Mouse (Mus musculus): ENCODE data around the gene Cd72. TPM values are rescaled to one million over a fixed set of nuclear protein-coding genes. Genes with fewer than 3 reads are reported as not detected.
"Not testable (repeated sequence)": the region's sequence is repeated elsewhere in the genome, so short reads cannot be mapped to it uniquely, and the experiment has no call there.

Cd72 gene
- 1 to 10 TPM in 1 of 4 experiments, under 1 TPM in 3; 0.24 to 1.1 (median 0.69) TPM for total RNA-seq (2022)

DNA sequence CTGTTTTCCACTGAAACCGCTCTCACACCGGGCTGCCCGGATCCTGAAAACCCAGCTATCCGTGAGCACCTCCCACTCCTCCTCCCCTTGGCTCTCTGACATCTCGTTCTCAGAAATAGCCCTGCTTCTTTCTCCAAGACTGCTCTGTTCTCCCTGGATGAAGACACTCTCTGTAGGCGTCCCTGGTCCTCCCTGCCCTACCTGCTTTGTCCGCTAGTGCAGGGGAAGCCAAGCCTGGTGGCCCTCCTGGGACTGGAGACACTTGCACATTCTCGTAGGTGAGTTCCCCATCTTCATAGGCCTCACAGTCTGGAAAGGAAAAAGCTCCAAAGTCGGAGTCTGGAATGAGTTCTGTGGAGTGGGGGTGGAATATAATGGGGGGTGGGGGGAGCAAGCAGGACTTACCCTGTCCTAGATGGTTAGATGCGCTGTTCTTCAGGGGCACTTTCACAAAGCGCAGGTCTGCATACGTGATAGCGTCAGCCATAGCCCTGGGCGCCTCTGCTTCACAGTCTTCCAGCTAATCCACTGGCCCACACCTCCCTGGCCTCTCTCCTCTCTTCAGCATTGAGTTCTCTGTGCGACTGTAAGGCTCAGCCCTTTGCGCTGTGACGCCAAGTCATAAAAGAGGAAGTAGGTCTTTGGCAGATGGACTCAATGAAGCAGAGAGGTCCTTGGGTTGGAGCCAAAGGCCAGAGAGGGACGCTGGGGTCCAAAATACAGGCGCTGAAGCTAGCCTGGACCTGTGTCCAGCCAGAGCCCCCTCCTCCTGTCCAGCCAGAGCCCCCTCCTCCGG, at the start of gene Cd72:
TSS of gene Cd72 (minus strand) at position 588 of the 796 bp plus-strand sequence.
- no peak for DNase-seq (ENCODE audit: low spot score)

- no peak for DNase-seq (ENCODE audit: low spot score)
These were observed 49.1 kb upstream of the Cd72 start for GRCm38 (mm10) chr4:43503506-43503905.

- DNase-seq (ENCODE audit: low spot score), result no peak
These were observed 48.6 kb upstream of the Cd72 start for GRCm38 (mm10) chr4:43503041-43503440.

DNA sequence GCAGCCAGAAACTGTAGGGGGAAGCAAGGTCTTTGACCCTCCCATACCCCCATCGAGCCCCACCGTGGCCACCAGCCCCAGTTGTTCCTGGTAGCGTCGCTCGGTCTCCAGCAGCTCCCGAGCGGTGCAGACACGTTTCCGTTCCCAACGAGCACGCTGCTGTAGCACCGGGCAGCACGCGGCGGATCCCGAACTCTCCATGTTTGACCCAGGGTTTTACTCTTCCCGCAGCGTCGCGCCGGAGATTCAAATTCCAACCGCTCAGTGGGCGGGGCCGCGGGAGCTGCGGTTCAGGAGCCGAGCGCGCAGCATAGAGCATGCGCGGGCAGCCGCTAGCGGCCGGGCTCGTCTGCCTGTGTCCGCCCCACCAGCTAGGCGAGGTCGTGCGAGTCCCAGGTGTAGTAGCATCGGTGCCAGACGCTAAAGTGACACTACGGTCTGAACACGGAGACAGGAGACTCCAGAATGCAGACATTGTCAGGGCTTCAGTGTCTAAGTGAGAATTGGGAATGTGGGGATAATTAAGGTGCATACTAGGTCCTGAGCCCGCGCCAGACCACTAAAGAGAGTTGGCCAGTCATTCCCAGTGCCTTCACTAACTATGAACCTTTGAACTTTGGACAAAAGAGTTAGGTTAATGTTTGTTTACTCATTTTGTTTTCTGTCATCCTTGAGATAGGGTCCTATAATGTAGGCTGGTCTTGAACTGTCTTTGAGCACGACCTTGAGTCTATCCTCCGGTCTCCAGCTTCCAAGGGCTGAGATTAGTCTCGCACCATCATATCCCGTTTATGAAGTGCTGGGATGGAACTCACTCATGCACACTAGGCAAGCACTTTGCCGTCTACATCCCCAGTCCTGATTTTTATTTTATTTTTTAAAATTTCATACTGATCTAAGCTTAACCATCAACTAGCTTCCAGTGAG, 45.2 kb upstream of the Cd72 start, which contains the start of gene Arhgef39:
TSS of gene Arhgef39 (minus strand) at position 289 of the 927 bp plus-strand sequence.
- DNase-seq (ENCODE audit: low spot score), result peak; percentile 62

DNA sequence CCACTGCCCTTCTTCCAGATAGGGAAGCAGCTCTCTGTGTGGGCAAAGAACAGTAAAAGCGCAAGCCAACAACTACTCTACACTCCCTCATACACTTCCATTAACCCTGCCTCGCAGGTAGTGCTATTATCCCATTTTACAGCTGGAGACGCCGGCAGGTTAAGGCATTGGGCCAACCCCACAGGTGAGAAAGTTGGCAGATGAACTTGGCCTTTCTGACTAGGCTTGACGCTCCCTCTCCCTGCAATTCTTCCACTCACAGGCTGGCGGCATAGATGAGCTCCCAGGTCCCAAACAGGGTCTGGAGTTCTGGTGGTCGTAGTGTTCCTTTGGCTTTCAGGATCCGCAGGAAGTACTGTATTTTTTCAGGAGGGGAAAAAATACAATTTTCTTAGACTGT, 44.6 kb upstream of the Cd72 start:
- DNase-seq (ENCODE audit: low spot score), result no peak

GRCm38 (mm10) chr4:43497946-43498345, 43.5 kb upstream of the Cd72 start:
- no peak for DNase-seq (ENCODE audit: low spot score)

DNA sequence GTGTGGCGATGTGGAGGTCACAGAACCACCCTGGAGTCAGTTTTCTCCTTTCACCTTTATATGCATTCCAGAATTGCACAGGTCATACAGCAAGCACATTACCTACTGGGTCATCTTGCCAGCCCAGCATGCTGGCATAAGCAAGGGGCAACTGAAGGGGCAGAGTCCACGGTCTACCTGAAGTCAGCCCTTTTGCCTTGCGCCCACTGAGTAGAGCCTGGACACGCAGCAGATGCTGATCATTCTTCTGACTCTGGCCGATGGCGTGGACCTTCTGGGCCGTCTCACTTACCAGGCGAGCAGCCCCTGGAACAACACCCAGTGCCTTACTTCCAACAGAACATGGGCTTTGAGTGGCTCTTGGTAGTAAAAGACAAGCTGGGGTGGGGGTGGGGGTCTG, 43.0 kb upstream of the Cd72 start:
- DNase-seq (ENCODE audit: low spot score), result no peak

GRCm38 (mm10) chr4:43496587-43496986, 42.2 kb upstream of the Cd72 start:
- no peak for DNase-seq (ENCODE audit: low spot score)

DNA sequence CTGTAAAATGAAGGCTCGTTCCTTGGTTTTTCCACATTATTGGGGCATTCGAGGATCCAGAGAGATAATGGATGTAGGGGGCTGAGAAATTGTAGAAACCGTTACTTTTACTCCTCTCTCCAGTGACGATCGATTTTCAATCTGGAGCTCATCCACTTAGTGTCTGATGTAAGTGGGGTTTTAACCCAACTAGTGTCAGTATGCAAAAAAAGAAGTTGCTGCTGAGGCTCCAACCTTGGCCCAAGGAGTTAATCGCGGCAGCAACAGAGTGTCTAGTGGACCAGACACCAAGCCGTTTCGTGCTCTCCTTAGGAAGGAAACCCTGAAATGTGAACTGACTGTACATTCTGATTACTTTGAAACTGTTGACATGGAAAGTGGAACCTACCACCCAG, 39.4 kb upstream of the Cd72 start:
- no peak for DNase-seq (ENCODE audit: low spot score)

DNA sequence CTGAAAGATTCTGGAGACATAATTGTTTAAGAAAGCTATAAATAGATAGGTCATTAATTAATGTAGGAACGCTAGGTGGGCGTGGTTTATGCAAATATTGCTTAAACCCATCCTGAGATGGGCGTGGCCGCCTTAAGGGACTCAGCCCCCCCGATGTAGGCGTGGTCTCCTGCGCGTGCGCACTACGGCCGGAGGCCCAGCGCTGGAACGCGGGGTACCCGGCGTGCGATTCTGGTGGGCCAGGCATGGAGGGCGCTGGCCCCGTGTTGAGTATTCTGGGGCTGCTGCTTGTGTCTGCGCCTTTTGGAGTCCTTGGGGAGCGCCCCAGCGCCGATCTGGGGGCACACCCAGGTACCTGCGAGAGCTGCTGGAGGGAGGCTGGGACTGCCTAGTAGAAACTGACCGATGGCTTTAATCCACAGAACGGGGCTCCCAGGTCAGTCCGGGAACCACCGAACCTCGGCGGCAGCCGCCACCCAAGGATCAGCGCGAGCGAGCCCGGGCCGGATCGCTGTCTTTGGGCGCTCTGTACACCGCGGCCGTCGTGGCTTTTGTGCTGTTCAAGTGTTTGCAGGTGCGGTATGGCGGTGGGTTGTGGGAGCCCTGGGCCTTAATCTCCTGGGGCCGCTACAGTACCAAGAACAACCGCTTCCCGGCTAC, 38.9 kb upstream of the Cd72 start:
- DNase-seq (ENCODE audit: low spot score), result peak; percentile 97

DNA sequence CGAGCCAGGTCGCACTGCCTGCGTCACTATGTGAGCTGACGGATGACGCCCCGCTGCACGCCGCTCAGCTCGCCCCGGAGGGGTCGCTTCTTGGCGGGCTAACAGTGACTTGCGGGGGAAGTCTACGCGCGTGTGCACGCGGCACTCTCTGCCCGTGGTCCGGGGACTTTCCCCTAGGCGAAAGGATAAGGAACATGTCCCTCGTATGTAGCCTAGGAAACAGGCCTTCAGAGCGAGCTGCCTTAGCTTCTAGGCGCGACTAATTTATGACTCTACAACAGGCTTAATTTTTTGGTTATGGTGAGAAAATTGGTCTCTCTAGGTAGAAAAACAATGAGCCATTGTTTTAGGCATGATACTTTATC, 38.4 kb upstream of the Cd72 start, which contains the start of gene Ccdc107:
TSS of gene Ccdc107 (plus strand) at position 80 of the 365 bp plus-strand sequence.
- peak; percentile 93 for DNase-seq (ENCODE audit: low spot score)

DNA sequence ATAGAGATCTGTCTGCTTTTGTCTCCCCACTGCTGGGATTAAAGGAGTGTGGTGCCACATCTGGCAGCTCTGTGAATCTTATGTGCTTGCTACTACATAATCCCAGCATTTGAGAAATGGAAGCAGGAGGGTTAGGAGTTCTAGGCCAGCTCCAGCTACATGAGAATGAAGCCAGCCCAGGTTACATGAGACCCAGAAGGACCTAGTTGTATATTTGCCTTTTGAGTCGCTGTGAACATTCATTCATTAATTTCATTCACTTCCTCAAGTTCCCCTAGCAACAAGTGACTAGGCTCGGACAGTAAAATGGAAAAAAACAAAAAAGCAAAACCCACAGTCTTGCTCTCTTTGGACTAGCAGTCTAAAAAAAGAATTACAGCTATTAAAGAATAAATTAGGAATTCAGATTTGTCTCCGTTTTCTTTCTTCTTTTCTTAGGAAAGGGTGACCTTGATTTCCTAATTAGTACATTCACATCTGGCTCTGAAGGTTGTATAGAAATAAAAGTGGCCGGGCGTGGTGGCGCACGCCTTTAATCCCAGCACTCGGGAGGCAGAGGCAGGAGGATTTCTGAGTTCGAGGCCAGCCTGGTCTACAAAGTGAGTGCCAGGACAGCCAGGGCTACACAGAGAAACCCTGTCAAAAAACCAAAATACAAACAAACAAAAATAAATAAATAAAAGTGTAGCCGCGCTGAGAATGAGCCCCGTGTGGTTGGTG, 37.8 kb upstream of the Cd72 start:
- no peak for DNase-seq (ENCODE audit: low spot score)

DNA sequence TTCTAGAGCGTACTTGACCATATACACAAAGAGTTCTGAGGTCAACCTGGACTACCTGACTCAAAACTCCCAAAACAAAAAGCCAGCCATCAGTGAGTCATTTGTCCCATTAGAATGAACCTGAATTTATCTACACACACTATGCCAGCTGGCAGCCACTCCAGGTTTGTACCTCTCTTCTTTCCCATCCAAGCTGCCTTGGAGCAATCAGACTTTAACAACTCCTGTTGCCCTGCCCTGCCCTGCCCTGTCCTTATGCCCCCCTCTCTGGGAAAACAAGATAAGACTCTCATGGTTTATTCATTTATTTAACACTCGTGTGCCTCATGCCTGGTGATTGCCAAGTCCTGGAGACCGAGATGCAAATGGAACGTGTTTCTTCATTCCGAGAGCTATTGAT, 36.4 kb upstream of the Cd72 start:
- no peak for DNase-seq (ENCODE audit: low spot score)

GRCm38 (mm10) chr4:43489611-43490010, 35.2 kb upstream of the Cd72 start:
- DNase-seq (ENCODE audit: low spot score), result no peak

GRCm38 (mm10) chr4:43485666-43486065, 31.2 kb upstream of the Cd72 start:
- DNase-seq (ENCODE audit: low spot score), result not testable (repeated sequence)

GRCm38 (mm10) chr4:43483535-43484091, 29.2 kb upstream of the Cd72 start, which contains the start of gene Sit1:
Sit1 (minus strand) TSS chr4:43483734.
- DNase-seq (ENCODE audit: low spot score), result no peak

GRCm38 (mm10) chr4:43482591-43482990, 28.2 kb upstream of the Cd72 start:
- no peak for DNase-seq (ENCODE audit: low spot score)

- DNase-seq (ENCODE audit: low spot score), result no peak
These were observed 27.5 kb upstream of the Cd72 start for GRCm38 (mm10) chr4:43481894-43482456.

DNA sequence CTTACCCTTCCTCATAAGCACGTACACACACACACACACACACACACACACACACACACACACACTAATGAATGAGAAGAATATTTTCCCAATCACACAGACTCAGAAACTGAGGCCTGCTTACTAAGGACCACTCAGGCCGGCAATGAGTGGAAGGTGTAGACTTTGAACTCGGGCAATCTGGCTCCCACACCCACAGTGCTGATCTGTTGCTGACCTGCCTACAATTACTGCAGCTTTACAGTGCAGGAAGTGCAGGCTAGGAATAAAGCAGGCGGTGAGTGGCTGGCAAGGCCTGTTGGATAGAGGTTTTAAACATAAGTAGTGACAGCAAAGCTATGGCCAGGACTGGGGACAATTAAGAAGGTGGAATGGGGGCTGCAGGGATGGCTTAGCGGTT, 26.6 kb upstream of the Cd72 start:
- DNase-seq (ENCODE audit: low spot score), result no peak
